Mouse (Mus musculus): ENCODE measurements around the gene Muc13. TPM values are rescaled to one million over a fixed set of nuclear protein-coding genes. Genes with fewer than 3 reads are reported as not detected.

Muc13 gene
- total RNA-seq, 2 experiments from 2014 or later: 41.4 to 76.8 TPM

DNA sequence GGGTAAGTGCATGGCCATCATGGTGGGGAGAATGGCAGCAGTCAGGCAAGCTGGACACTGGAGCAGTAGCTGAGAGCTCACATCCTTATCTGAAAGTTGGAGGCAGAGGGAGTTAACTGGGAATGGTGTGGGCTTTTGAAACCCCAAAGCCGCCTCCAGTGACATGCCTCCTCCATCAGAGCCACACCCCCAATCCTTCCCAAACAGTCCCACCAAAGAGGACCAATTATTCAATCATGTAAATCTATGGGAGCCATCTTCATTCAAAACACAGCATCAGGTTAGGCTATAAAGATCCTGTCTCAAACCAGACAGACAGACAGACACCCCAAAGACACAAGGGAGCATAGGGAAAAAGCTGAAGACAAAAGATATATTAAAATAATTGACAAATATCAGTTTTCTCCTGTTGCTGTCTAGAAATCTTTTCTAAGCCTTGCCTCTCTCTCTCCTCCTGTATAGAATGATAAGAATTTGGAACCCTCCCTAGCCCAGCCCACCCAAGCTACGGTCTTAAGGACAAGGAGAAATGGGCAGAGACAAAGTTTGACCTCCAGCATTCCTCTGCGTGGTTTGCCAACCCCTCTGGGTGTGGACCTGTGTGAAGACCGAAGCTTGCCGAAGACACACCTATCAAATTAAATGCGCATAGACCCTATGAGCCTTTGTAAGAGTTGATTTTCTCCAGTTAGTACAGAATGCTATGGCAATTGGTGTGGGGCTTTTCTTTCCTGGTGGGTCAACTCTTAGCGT lies 24.8 kb downstream of the Muc13 start:
- ATAC-seq (replicated peaks; ENCODE audit: poor library complexity): no peak

DNA sequence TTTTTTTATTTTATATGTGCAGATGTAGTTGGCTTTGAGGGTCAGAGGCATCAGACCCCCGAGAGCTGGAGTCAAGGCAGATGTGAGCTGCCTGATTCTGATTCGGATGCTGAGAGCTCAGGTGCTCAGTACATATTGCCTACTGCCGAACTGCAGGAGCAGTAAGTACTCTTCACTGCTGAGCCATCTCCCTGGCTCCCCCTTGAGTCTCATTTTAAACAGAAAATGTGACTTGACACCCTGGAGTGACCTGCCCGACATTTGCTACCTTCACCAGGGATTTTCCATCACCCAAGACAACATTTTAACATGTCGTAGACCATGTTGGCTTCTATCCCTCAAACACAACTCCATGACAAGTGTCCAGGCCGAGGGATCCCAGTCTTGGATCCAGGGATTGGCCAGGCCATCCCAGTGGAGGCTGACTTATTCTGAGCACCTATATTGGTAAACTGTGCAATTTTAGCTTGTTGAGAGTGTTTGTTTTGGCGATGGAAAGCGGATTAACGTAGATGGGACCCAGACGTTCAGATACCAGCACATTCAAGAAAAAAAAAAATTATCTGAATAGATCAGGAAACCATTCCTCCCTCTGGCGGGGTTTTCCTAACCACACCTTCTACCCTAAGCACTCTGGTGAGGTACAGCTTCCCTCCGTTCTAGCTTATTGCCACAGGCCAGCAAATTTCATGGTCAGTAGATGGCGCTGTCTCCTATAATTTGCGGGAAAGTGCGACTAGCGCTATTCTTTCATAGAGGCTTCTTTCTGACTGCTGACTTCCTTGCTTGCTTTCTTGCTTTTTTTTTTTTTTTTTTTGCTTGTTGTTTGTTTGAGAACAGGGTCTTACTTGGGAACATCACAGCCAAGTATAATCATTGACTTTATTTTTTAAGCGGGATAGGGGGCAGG lies 26.7 kb downstream of the Muc13 start:
- peak; percentile 98 for ATAC-seq (replicated peaks; ENCODE audit: poor library complexity)

DNA sequence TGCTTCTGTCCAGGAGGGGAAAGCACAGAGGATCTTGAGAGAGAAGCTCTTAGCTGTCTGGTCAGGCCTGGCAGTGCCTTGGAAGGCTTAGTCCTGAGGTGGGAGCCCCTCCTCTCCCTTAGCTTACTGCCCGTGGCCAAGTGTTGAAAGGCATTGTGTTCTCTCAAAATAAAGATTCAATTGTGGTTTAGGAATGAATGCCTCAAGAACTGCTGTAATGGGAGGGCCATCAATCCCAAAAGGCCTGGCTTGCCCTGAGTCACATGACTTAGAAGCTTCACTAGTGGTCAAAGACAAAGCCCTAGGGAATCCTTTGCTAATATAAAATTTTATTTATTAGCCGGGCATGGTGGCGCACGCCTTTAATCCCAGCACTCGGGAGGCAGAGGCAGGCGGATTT lies 30.8 kb downstream of the Muc13 start:
- no peak for ATAC-seq (replicated peaks; ENCODE audit: poor library complexity)

DNA sequence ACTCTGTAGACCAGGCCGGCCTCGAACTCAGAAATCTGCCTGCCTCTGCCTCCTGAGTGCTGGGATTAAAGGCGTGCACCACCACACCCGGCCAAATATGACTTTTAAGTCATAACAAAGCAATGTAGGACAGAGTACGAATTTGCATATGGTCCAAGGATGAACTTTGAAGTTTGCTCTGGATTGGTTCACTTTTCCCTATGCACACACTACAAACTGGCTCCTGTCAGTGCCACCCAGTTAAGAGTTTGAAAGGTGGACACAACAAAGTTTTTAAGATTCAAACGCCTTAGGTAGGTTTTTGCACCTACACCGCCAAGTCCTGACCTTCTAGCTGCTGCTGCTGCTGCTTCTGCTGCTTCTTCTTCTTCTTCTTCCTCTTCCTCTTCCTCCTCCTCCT lies 34.7 kb downstream of the Muc13 start:
- ATAC-seq (replicated peaks; ENCODE audit: poor library complexity): no peak

DNA sequence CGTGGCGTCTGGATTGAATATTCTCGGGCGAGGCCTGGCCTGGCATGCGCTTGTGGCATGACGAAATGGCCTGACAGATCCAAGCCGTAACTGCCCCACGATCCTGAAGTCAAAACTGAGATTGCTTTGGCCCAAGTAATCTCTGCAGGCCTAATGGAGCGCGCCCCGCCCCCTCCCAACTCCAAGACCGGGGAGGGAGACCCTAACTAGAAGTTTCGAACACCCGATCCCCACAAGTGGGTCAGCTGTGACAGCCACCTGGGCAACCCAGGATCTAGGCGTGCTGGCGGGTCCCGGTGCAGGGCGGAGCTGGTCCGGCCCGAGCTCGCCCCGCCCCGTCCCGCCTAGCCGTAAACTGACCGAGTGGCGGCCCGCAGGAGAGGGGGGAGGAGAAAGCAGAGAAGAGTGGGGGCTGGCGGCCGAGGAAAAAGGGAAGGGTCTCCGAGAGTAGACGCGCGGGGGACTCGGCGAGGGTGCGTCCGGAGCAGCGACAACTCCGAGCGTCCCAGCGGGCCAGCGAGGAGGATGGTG lies 35.5 kb downstream of the Muc13 start, which contains the start of gene Itgb5:
Itgb5 (plus strand) TSS at position 365 of the 531 bp plus-strand sequence.
- ATAC-seq (replicated peaks; ENCODE audit: poor library complexity): peak; percentile 42; the same call in 1 of the 2 replicates

DNA sequence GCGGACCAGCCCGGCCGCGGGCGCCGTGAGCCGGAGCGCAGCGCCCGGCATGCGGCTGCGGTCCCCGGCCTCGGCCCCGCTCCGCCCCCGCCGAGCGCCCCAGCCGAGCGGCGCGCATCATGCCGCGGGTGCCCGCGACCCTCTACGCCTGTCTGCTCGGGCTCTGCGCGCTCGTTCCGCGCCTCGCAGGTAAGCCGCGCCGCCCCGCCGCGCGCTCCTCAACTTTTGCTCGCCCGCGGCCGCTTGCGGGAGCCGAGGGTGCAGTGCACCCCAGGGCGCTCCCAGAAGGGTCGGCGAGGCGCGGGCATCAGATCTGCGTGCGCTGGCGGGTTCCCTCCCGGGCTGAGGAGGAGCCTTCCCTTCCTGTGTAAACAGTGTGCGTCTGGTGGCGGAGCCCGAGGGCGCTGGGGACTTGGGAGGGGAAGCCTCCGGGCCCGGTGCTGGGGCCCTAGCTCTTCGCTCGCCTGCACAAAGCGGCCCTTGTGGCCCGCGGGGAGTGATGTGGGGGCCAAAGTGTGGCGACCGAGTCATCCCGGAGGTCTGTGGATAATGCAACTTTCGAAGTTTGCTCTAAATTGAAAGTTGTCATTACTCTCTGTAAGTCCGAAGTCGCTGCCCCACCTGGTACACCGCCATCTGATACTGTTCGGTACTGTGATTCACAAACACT lies 36.1 kb downstream of the Muc13 start:
- ATAC-seq (replicated peaks; ENCODE audit: poor library complexity): peak; percentile 56

DNA sequence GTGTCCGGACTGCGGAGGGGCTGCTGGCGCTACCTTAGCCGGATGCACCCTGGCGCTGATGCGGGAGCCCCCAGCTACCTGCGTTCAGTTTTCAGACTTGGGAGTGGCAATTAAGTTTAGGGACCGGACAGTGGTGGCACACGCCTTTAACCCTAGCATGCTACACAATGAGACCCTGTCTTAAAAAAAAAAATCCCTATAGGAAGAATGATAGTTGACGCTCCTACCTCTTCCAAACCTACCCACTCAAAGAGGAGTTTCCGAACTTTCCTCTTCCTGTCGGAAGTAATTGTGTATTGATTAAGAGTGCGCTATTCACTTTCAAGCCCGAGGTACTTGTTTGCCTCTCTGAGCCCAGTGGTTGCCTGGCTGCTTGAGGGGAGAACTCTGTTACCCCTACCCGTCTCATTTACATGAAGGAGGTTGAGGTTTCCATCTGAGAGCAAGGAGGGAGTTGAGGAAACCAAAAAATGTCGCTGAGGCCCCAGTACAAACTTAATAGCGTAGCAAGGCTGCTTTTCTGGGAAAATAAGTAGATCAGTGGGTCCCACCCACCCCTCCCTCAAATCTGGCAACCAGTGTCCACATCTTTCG lies 36.8 kb downstream of the Muc13 start:
- ATAC-seq (replicated peaks; ENCODE audit: poor library complexity): no peak

DNA sequence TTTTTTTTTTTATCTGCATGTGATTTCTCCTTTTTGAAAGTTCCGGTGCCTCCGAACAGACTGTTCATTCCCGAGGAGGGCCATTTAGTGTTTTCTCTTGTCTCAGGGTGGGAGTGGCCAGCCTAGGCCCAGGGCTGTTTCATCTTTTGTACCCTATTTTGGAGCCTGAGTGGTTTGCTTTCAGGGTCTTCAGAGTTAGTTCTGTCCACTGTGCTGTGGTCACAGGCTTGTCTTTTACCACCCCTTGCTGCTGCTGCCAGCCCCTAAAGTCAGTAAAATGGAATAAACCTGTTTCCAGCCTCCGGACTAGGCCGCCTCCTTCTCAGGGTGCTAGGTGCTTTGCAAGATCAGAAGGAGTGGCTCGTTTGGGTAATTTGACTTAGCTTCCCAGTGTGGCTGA lies 38.2 kb downstream of the Muc13 start:
- ATAC-seq (replicated peaks; ENCODE audit: poor library complexity): no peak

DNA sequence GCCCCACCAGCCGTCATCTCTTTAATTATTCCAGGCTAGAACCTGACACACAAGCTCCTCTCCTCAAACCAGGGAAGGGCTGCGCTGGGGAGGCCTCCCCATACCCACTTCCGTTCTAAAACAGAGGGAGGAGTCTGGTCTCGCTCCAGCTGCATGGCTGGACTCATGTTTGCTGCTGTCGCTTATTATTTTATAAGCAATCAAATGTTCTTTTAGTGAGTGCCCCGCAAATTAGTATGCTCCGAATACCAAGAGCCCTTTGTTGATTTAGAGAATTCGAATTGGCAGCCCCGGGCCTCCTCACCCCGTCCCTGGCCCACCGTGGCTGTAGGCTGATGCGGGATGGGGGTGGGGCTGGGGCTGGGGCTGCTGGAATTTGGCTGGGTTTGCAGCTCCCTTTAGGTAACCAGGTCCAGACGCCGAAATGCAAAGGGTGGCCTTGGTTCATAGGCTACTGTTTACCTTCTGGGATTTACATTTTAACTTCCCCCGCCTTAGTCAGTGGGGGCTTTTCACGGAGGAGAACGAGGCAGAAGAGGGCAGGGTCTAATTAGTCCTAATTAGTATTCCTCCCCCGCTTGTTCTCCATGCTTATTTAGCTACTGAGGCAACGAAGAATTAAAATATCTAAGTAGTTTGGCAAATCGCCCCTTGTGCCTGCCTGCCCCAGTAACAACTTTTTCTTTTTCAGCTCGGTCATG lies 39.0 kb downstream of the Muc13 start:
- ATAC-seq (replicated peaks; ENCODE audit: poor library complexity): peak; percentile 53

DNA sequence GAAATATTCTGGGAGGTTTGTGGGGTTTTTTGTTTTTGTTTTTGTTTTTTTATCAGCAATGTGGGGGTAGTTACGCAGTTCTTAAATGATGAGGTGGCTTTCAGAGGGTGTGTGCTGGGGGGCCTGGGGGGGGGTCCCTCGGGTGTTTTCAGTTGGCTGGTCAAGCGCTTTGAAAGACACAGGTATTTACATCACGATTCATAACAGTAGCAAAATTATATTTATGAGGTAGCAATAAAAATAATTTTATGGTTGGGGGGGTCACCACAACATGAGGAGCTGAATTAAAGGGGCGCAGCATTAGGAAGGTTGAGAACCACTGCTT lies 39.6 kb downstream of the Muc13 start:
- no peak for ATAC-seq (replicated peaks; ENCODE audit: poor library complexity)

DNA sequence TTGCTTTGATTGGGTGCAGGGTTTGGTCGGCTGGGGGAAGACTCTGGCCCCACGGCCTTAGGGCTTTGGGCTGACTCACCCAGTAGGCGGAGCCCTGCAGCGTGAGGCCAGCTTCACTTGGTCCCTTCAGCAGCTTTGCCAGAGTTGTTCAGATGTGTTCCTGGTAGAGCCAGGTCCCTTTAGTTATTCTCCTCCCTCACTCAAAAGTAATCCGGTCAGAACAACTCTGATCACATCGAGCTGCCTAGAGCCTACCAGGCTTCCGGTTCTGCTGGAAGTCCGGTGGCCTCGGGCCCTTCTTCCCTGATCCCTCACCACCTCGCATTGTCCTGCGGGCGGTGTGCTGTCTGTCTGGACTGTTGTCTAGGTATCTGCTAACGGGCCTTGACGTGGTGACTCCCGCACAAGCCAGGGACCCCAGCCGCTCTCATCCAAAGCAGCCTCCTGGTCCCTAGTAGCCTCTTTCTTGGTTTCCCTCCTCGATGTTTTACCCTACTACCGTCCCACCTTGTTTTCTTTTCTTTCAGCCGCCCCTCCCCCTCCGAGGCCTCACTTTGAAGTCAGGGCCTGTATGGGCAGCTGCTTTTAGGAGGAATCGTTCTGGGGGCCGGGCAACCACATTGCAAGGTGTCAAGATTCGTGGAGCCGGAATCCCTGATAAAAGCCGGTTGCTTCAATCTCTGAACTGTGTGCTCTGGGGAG lies 40.1 kb downstream of the Muc13 start:
- ATAC-seq (replicated peaks; ENCODE audit: poor library complexity): peak; percentile 53

DNA sequence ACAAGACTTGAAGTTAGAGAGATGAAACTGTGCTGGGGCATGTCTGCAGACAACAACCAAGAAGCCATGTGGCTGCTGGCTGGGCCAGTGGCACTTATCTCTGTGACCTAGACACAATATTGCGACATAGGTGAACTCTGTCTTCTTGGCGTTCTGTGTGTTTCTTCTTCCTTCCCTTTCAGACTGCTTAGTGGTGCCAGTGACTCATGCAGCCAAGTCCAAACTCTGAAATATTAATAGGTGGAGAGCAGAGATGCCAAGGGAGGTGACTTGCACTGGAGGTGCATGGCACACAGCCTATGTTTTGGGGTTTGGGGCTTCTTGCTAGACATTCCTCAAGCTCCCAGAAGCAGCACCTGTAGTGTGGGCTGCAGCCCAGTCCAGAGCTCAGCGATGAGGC lies 42.8 kb downstream of the Muc13 start:
- ATAC-seq (replicated peaks; ENCODE audit: poor library complexity): peak; percentile 64

DNA sequence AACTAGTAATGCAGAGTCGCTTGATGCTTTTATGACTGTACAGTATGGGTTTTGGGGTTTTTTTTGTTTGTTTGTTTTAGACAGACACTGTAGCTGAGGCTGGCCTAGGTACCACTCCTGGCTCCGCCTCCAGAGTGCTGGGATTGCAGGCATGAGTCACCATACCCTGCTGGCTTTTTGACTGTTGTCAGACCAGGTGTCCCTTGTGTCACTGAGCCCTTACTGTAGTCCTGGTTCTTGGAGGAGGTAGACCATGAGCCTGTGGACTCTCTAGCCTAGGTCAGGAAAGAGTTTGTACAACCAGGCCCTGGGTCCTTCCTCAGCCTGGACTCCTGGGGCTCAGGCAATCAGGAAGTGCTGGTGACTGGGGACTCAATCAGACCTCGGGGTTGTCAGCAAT lies 43.4 kb downstream of the Muc13 start:
- no peak for ATAC-seq (replicated peaks; ENCODE audit: poor library complexity)

DNA sequence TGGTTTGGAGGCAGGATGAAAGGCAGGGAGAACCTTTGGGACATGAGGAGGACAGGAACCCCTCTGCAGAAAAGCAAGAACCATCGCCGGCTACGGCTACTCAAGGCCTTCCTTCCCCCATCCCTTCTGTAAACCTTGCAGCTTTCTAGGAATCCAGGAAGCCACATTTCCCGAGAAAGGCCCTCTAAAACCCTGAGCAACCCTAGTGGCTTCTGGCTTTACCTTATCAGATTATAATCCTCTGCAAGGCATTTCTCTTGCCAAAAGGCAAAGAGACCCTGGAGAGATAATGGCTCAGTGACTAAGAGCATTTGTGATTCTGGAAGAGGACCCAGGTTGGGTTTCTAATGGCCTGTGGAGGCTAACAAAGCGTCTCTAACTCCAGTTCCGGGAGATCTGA lies 46.8 kb downstream of the Muc13 start:
- ATAC-seq (replicated peaks; ENCODE audit: poor library complexity): no peak

DNA sequence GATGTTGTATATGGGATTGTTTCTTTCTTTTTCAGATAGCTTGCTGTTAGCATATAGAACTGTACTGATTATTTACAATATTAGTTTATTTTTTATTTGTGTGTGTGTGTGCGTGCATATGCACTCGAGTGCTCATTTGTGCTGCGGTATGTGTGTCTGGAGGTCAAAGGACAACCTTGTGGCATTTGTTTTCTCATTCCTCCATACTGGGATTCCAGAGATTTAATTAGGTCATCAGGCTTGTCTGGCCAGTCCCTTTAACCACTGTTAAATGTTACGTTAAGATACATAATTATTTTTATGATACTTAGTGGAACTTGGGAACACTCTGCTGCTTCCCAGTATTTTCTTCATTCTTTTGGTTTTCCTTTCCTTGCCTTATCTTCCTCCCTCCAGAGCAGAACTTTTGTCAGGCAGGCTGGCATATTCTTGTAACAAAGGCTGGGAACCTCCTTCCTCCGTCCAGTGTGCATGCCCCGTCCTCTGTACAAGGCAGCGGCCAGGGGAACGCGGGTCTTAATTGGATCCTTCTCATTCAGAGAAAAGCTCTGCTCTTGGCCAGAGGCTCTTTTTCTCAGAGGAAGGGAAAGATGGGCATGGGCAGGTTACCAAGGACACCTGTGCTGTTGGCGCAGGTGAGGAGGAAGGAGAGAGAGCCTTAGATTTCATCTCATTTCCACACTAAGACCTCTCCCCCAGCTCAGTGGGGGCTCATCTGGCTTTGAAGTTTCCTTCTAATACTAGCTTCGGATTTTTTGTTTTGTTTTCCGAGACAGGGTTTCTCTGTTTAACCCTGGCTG lies 48.4 kb downstream of the Muc13 start:
- no peak for ATAC-seq (replicated peaks; ENCODE audit: poor library complexity)

DNA sequence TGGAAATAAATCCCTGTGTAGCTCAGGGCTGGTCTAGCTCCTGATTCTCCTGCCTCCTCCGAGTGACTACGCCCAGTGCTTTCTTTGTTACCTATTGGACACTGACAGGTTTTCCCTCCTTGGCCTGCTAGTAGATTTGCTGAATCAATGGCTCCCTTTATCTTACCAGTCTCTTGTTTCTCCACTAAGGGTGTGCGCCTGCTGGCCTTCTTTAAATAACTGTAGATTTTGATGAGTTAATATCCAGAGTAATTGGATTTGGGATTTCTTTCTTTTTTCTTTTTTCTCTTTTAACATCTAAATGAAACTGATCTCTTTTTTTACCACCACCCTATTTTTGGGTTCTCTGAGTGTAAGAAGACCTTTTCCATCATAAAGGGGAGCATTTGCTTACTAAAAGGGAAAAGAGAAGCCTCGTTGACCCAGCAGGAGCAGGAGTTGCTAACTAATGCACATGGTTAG lies 50.3 kb downstream of the Muc13 start:
- ATAC-seq (replicated peaks; ENCODE audit: poor library complexity): no peak

DNA sequence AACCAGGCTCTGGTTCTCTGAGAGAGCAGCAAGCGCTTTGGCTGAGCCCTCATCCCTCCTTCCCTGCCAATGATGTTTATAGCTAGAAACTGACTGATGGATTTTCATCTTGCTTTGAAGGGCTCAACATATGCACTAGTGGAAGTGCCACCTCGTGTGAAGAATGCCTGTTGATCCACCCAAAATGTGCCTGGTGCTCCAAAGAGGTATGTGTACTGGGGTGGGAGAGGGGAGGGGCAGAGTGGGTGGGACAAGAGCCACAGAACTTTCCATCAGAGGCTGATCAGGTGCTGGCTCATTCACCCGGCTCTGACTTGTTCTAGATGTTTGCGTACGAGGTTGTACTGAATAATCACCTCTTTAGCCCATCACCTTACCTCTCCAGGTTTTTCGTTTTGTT lies 51.0 kb downstream of the Muc13 start:
- ATAC-seq (replicated peaks; ENCODE audit: poor library complexity): no peak

DNA sequence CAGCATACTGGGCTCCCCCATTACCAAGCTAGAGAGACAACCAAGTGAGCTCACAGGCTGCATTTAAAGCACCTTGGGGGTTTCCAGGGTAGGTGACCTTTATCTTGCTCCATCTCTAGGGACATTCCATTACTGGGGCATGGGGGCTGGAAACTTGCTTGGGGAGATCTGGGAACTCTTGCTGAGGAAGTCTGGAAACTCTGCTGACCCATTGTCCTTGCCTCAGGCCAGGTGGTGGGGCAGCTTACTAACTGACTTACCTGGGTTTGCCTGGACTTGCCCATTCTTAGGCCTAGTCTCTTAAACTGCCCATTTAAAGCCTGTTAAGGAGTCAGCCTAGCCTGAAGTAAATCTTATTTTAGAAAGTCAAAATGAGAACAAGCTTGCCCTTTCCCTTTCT lies 59.4 kb downstream of the Muc13 start:
- ATAC-seq (replicated peaks; ENCODE audit: poor library complexity): no peak

DNA sequence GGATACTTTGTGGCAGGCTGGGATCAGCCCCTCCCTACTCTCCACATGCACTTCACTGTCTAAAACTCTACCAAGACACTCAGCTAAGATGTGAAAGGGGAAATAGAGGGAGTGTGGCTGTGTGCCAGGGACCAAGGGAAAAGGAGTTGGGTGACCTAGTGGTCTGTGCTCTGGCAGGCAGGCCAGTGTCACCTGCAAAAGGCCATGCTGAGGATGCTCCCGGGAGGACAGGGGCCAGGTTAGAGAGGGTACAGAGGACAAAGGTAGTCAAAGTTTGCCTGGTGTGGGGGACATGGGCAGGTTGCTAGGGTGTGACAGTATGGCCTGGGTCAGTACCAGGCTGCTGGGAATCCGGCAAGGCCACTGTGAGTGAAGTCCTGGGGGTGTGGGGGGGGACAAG lies 64.9 kb downstream of the Muc13 start:
- peak; percentile 17; the same call in 1 of the 2 replicates for ATAC-seq (replicated peaks; ENCODE audit: poor library complexity)

All from megakaryocyte progenitor cell, adult 5-6 weeks (primary cell).